Mouse (Mus musculus) gastrocnemius, adult 2 months (tissue): ENCODE measurements around the gene Urm1. TPM values are rescaled to one million over a fixed set of nuclear protein-coding genes. Genes with fewer than 3 reads are reported as not detected.
"Not testable (repeated sequence)": the region's sequence is repeated elsewhere in the genome, so short reads cannot be mapped to it uniquely, and the experiment has no call there.

Source experiments
- DNase-seq: peaks from one replicate; pipeline ENCODE4 v3.0.0; 2022
- H3K27ac ChIP-seq: fragments of 200-600 bp; 2 replicates; pipeline ENCODE4 v1.8.1; 2022; ENCODE audit warnings: mild to moderate bottlenecking
- H3K4me3 ChIP-seq: fragments of 200-600 bp; 2 replicates; pipeline ENCODE4 v1.8.1; 2022; ENCODE audit warnings: mild to moderate bottlenecking, moderate library complexity
- CTCF ChIP-seq: fragments of 200-600 bp; IDR thresholded peaks from 2 replicates; pipeline ENCODE4 v1.8.1; 2022; ENCODE audit warnings: antibody characterized with exemption, mild to moderate bottlenecking, moderate library complexity
- intact Hi-C: fragments of 180-260 bp; cut with DNase I; formaldehyde crosslinking; loops from one replicate; pipeline ENCODE4 v1.15.1; 2025
- long read RNA-seq, 2 experiments: library from polyadenylated mRNA; stranded (forward); transcript quantifications; one replicate each; pipeline ENCODE4 v2.0.0; 2021
- total RNA-seq, 2 experiments: library from RNA; stranded (reverse); gene quantifications; 2 replicates each; pipeline ENCODE4 v1.2.3; 2021

The Urm1 gene
- total RNA-seq = 10 to 100 TPM; 29.6 to 31.3 TPM
- long read RNA-seq, experiment 1, transcript Urm1-201 (5 exons, 2,196 nt) = major isoform, 7 of 9 reads
- long read RNA-seq, experiment 1, partial matches to known transcripts = 0 of 9 reads
- long read RNA-seq, experiment 1, other reads (novel, unspliced or antisense) = 2 of 9 reads
- long read RNA-seq, experiment 2, transcript Urm1-201 (5 exons, 2,196 nt) = major isoform, 11 of 13 reads
- long read RNA-seq, experiment 2, partial matches to known transcripts = 1 of 13 reads
- long read RNA-seq, experiment 2, other reads (novel, unspliced or antisense) = 1 of 13 reads

DNA sequence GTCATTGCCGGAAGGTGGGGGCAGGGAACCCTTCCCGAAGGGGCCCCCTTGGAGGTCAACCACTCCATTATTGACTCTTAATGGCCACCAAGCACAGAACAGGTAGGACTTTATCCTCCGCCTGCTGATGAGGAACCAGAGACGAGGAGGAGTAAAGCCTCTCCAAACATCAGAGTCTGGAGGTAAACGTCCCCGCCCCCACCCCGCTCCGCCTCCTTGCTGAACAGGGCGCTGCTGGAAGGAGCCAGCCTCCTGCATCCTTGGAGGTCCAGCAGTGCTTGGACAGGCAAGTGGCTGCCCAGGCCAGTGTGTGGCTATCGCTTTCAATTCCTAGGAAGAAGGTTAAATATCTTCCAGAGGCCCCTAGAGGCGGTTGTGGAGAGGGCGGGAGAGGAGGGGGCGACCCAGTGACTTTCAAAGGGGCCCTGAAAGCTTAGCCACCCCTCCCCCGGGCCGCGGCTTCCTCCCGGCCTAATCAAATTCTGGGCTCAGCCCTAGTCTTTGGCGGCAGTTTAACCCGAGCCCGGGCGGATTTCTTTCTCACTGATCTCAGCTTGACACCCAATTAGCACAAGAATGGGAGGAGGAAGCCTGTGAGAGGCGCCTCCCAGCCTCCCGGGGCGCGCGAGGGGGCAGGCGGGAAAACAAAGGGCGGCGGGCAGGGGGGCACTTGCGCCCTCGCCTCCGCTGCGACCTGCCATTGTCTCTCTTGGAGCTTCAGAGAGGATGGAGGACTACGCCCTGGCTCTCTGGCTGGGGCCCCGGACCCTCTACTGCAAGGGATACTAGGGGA is at the start of gene Urm1:
Urm1 (plus strand) TSS at position 51 of the 793 bp plus-strand sequence.
- intact Hi-C loops = no loop called here
- peak; percentile 64 for DNase-seq
- TF ChIP-seq CTCF = no peak
- Histone ChIP-seq H3K27ac (peak within 1 kb of the TSS; percentile 87), H3K4me3 (peak within 1 kb of the TSS; percentile 72)

GRCm38 (mm10) chr2:29770162-29770561 is 49.7 kb upstream of the Urm1 start:
- no peak for DNase-seq

GRCm38 (mm10) chr2:29771611-29772461 is 48.0 kb upstream of the Urm1 start:
- Histone ChIP-seq H3K4me3 (no peak overlapping the region), H3K27ac (no peak overlapping the region; the same call in 1 of the 2 replicates)
- intact Hi-C loops = no loop called here
- DNase-seq = no peak
- TF ChIP-seq CTCF = no peak

More at GRCm38 (mm10) chr2:29770162-29770561, 49.7 kb upstream of the Urm1 start:
- Histone ChIP-seq H3K27ac (no peak overlapping the region), H3K4me3 (no peak overlapping the region)
- intact Hi-C loops = no loop called here
- peak; percentile 10; the same call in 1 of the 2 replicates for TF ChIP-seq CTCF

GRCm38 (mm10) chr2:29773323-29773722 is 46.6 kb upstream of the Urm1 start:
- no peak overlapping the region for H3K4me3 ChIP-seq
- no peak for TF ChIP-seq CTCF
- H3K27ac ChIP-seq = no peak overlapping the region
- no peak for DNase-seq
- intact Hi-C loops = no loop called here

DNA sequence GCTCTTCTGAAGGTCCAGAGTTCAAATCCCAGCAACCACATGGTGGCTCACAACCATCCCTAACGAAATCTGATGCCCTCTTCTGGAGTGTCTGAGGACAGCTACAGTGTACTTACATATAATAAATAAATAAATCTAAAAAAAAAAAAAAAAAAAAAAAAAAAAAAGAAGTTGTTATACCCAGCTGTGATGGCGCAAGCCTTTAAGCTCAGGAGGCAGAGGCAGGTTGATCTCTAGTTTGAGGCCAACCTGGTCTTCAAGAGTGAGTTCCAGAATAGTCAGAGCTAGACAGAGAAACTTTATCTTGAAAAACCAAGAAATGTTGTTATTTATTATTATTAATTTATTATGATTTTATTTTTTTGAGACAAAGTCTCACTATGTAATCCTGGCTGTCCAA is 38.6 kb upstream of the Urm1 start:
- H3K4me3 ChIP-seq, intact Hi-C loops, DNase-seq, H3K27ac ChIP-seq: not testable (repeated sequence)

- intact Hi-C loops = no loop called here
These were observed 35.6 kb upstream of the Urm1 start for GRCm38 (mm10) chr2:29784290-29784689.

DNA sequence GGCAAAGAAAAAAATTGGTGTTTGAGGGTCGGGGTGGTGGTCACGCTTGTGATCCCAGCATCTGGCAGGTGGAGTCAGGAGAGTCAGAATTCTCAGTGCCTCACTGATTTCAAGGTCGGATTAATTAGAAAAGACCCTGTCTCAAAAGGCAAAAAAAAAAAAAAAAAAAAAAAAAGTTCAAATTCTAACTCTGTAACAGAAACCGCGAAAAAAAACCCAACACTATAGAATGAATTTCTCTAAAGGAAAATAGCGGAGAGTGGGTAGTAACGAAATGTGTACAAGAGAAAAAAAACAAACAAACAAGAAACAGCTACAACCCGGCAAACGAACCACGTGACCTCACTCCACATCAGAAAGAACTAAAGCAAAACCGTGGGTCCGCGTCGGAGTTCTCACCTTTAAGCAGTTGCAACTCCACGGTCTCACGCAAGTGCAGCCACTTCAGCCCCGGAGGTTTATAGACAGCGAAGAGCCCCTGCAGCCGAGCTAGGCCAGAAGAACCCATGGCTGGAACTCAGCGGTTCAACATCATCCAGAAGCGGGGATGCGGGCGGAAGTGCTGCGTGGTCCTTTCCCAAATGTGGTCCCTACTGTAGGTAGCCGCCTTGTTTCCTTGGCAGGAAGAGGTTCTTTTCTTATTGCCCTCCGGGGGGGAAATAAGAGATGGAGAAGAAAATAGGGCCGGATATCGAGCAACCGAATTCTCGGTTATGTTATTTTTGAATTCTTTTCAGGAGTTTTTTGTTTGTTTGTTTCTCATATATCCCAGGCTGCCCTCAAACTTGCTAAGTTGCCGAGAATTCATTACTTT is 32.6 kb upstream of the Urm1 start, which contains the start of gene Coq4:
Coq4 (plus strand) TSS at position 390 of the 814 bp plus-strand sequence.
- peak; percentile 91 for DNase-seq
- intact Hi-C loops = no loop called here
- H3K4me3 ChIP-seq = peak within 1 kb of the TSS; percentile 87
- no peak for TF ChIP-seq CTCF
- H3K27ac ChIP-seq = peak within 1 kb of the TSS; percentile 89

More at GRCm38 (mm10) chr2:29784290-29784689, 35.6 kb upstream of the Urm1 start:
- H3K4me3 ChIP-seq = no peak overlapping the region
- no peak overlapping the region for H3K27ac ChIP-seq
- TF ChIP-seq CTCF = no peak
- DNase-seq = no peak

DNA sequence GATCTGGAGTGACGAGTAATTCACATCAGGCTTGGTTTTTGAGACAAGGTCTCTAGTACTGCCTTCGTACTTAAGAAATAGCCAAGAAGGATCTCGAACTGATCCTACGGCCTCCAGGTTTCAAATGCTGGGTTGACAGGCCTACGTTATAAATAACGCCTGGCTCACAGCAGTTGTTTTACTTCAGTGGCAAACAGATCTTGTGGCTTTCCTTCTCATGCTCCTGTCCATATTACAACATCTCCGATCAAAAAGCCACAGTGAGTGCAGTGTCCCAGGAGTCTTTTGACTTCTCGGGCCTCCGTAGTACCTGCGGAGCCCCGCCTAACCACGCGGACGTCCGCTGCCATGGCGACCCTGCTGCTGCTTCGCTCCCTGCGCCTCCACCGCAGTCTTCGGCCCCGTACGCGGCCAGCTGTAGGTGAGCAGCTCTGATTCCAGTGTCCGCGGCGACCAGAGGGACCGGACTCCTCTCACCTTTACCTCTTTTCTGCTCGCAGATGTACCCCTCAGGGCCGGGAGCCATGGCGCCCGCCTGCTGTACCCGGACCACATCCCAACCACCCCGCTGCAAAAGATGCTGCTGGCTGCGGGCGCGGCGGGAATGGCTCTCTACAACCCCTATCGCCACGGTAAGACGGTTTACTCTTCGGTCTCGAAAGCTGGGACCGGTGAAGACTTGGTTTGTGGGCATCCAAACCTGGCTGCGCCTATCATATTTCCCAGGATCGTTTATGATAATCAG is 31.8 kb upstream of the Urm1 start, which contains the start of gene Trub2:
Trub2 (minus strand) TSS at position 566 of the 745 bp plus-strand sequence.
- Histone ChIP-seq H3K4me3 (peak within 1 kb of the TSS; percentile 87), H3K27ac (peak within 1 kb of the TSS; percentile 89)
- peak; percentile 88 for DNase-seq
- TF ChIP-seq CTCF = no peak
- intact Hi-C loops = no loop called here

DNA sequence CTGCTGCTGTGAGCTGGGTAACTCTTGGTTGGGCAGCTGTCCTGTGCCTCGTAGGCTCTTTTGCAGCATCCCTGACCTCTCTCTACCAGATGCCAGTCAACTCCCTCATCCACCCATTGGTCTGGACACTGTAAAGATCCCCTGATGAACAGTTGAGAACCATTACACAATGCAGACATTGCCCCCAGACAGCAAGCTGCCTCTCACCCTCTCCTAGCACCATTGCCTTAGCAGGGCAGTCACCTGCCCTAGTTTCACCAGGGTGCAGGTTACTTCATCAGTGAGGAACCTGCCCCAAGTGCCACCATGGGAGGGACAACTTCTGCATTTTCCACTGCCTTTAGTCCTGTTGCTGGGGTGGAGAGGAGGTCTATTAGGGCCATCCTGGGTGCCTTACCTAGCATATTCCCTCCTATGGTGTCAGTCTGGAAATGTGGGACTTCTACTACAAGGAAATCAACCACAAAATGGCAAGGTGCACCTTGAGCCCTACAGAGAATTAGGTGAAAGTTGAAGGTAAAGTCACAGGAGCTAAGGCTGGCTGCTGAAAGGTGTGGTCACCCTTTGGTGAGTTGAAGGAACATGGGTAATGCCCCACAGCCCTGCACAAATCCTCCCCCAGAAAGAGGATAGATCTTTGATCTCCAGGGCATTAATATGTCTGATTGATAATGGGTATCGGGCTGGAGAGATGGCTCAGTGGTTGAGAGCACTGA is 26.9 kb upstream of the Urm1 start:
- no peak for TF ChIP-seq CTCF
- intact Hi-C loops = no loop called here

GRCm38 (mm10) chr2:29802075-29802826 is 17.6 kb upstream of the Urm1 start, which contains the start of gene Slc27a4:
Gene Slc27a4, plus strand, starts transcription at chr2:29802634.
- peak; percentile 21; the same call in 1 of the 2 replicates for TF ChIP-seq CTCF
- peak within 1 kb of the TSS; percentile 91 for H3K27ac ChIP-seq

More for the DNA sequence above, 26.9 kb upstream of the Urm1 start:
- Histone ChIP-seq H3K27ac (no peak overlapping the region), H3K4me3 (no peak overlapping the region)
- DNase-seq = no peak

More at GRCm38 (mm10) chr2:29802075-29802826, 17.6 kb upstream of the Urm1 start, which contains the start of gene Slc27a4:
- intact Hi-C loops = no loop called here
- H3K4me3 ChIP-seq = peak within 1 kb of the TSS; percentile 98
- DNase-seq = peak; percentile 99
